Mouse (Mus musculus) forelimb bud, embryonic 11.5 days (tissue): ENCODE results near the gene Tshz2.

Experiments used
- DNase-seq: peaks from one replicate; pipeline ENCODE4 v3.0.0-alpha.2; 2012; ENCODE audit warnings: low read depth, low spot score

Tshz2 gene

GRCm38 (mm10) chr2:169869468-169869867 is 236.7 kb downstream of the Tshz2 start:
- DNase-seq, result no peak

DNA sequence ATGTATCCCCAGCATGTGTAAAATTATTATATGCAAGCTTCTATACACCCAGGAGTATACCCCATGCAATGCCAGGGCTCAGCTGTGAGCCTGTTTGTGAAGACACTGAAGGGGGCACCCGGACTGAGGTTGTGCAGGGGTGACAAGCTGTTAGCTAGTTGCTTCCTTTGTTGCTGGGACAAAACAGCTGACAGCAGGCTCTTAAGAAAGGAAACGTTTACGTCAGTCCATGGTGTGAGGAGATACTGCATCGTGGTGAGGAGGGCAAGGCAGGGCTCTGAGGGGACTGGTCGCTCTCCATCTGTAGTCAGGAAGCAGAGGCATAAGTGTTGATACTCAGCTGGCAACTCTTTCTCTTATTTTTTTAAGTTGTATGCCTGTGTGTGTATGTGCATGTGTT is 237.7 kb downstream of the Tshz2 start:
- DNase-seq, result no peak

DNA sequence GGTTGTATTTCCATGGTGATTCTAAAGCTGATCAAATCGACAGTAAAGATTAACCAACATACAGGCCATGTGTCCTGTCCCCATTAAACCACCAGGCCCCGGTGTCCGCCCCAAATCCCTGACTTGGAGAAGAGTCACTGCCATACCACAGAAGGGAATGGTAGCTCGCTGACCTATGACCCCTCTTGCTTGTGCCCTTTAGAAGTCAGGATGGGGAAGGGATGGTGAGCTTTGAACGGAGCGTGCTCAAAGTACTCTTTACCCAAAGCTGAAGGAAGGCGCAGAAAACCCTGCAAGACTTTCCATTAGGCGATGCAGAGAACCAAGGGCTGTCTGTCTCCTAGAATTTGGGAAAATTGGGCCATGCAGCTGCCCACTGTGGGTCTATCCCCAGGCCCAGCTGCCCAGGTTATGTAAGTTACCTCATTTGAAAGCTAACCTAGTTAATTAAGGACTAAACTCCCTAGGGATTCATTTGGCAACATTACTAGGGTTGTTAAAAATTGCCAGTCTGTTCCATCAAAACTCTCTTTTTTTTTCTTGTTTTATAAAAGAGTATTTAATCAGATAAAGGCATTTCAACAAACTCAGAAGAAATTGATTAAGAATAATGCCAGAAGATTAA is 238.7 kb downstream of the Tshz2 start:
- DNase-seq, result no peak

- no peak for DNase-seq
Observed at GRCm38 (mm10) chr2:169873442-169873841, 240.6 kb downstream of the Tshz2 start.

DNA sequence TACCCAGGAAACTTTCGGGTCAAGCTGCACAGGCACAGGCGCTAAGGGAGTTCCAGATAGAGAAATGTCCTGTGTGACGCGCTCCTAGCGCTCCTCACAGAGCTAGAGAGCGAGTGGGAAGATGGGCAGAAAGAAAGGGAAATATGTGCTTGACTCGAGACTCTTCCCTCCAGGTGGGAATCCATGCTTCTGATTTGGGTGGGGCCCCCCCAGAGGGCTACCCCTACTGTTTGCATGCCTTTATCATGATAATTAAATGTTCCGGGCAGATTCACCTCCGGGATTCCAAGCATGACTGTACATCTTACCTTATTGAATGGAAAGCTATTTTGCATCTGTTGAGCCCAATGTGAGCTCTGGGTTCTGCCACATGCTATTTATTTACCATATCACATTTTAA is 255.1 kb downstream of the Tshz2 start:
- no peak for DNase-seq

GRCm38 (mm10) chr2:169892441-169893038 is 259.7 kb downstream of the Tshz2 start:
- no peak for DNase-seq

DNA sequence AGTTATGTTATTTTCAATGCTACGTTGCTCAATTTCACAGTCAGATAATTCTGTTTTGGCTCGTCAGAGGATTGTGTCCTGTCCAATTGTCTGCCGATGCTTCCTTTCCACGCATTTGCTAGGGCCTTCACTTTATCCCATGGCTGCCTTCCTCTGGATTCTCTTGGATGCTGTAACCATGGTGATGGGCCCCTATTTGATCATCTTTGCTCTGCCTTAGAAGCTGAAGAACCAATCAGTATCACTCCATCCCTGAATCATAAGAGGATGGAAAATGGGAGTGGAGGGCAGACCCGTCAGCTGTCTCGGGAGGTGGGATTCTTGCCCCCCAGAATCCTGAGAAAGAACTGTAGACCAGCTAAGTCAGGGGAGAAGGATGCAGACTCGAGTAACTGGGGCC is 270.1 kb downstream of the Tshz2 start:
- DNase-seq, result no peak

DNA sequence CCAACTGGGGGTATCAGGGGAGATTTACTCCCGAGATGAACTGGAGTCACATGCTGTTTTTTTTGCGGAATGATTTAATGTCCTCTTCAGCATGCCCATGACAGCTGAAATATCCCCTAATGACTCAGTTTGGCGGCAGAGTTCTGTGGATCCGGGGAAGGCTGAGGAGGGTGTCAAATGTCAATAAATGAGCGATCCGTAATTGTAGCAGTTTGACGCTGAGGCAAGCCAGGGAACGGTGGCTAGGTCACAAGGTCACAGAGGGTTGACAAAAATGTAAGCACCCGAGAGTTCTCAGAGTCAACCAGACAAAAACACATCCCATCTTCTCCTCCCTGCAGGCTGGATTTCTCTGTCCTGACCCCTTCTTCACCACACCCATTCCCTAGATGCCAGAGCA is 273.6 kb downstream of the Tshz2 start:
- DNase-seq, result peak; percentile 48

- no peak for DNase-seq
Observed at GRCm38 (mm10) chr2:169907979-169908378, 275.2 kb downstream of the Tshz2 start.

DNA sequence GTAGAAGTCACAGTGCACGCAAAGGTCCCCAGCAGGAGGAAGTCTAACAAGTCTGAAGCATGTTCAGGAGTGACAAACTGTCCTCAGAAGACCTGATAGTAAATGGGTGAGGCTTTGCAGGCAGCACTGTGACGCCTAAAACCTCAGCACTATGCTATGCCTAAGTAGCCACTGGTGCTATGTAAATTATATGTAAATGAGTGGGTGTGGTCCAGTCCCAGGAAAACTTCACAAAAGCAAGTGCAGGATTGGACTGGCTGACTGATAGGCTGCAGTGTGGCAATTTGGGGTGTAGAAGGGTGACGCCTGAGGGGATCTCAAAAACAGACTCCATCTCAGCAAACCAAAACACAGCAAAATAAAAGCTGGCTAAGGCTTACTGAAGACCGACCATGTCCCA is 277.8 kb downstream of the Tshz2 start:
- no peak for DNase-seq

DNA sequence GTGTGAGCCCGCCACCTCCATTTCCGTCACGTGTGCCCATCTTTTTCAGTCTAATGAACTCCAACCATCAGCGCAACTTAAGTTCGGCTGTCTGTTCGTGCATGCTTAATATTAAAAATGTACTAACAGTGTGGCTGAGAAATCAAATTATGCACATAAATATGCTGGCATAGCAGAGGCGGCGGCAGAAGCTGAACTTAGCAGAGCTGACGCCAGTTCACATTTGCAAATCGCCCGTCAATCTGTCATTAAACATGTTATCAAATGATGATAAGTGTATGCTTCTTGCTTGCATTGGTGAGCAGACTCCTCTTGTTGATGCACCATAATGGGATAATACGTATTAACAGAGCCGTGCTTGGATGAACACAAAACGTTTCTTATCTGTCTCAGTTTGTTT is 280.0 kb downstream of the Tshz2 start:
- no peak for DNase-seq

- no peak for DNase-seq
Observed at GRCm38 (mm10) chr2:169914903-169915302, 282.1 kb downstream of the Tshz2 start.

DNA sequence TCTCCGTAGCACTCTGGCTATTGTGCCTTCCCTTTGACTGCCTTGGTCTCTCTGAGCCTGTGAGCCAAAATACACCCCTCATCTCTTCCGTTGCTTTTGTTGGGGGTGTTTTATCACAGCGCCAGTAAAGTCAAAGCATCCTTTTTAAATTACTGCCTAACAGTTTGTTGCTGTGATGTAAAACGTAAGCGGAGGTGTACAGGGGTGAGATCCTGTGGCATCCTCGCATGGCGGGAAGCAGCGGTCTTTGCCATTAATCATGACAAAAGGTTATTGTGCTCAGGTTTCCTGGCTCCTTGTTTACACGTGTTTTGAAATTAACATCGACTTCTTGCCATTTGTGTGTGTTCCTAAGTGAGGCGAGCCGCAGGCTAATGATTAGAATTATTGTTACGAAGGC is 282.5 kb downstream of the Tshz2 start:
- no peak for DNase-seq

DNA sequence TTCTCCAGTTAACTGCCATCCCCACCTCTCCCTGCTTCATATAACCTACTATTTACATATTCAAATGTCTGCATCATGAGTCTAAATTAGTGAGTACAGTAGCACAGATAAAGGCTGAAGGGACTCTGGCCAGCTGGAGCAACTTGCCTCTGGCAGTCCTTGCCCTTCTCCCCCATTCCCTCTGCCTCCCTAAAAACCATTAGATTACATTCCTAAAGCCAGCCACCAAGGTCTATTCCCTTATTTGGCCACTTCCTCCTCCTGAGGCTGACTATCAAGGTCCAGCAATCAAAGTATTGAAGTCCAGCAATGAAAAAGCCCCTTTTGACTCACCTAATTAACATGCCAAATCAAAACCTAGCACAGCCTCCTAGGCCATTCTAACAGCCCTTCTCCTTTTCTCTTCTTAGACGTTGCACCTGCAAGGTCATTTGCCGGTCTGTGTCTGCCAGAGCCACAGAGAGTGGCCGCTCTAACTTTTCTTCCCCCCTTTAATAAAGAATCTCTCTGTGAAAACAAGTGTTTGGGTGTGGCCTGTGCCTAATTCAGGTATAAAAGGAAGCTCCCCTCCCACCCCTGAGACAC is 286.4 kb downstream of the Tshz2 start:
- DNase-seq, result no peak

DNA sequence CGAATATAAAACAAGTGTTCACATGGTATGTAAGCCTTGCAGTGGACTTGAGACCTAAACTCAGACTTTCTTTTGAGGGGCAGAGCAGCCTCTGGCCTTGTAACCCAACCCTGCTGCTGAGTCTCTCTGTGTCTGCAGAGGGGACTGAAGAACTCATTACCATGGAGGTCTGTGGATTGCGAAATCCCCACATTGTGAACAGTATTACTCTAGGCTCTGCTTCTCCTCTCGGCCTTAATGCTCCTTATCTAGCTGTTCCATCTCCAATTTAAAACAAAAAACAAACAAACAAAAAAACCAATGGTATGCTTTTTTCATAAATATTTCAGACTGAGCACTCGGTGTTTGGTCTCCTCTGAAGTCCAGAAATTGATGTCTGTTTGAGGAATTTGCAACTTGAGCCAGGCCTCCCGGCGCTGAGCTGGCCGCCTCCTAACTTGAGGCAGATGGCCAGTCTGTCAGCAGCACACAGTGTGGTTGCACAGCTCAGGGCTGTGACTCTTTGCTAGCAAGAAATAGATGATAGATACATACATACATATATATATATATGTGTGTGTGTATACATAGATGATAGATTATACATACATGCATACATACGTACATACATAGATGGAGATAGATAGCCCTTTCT is 291.5 kb downstream of the Tshz2 start:
- no peak for DNase-seq

GRCm38 (mm10) chr2:169925466-169925865 is 292.7 kb downstream of the Tshz2 start:
- DNase-seq, result no peak

DNA sequence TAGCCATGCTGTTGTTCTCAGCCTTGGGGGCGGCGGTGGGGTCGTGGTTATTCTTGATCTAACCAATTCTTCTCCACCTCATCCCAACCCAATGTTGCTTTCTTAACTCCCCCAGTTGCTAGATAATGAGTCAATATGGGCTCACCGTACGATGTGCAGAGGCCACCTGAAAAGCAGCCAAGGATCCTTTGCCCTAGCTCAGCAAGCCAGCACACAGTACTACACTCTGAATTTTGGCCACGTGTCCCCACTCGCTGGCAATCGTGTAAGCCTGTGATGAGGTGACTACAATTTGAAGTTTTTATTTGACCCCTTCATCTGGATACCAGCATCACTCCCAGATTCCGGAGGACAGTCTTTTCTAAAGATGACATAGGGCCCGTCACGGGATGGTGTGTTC is 293.2 kb downstream of the Tshz2 start:
- no peak for DNase-seq

GRCm38 (mm10) chr2:169927401-169927800 is 294.6 kb downstream of the Tshz2 start:
- no peak for DNase-seq

GRCm38 (mm10) chr2:169928447-169929120 is 295.8 kb downstream of the Tshz2 start:
- no peak for DNase-seq

DNA sequence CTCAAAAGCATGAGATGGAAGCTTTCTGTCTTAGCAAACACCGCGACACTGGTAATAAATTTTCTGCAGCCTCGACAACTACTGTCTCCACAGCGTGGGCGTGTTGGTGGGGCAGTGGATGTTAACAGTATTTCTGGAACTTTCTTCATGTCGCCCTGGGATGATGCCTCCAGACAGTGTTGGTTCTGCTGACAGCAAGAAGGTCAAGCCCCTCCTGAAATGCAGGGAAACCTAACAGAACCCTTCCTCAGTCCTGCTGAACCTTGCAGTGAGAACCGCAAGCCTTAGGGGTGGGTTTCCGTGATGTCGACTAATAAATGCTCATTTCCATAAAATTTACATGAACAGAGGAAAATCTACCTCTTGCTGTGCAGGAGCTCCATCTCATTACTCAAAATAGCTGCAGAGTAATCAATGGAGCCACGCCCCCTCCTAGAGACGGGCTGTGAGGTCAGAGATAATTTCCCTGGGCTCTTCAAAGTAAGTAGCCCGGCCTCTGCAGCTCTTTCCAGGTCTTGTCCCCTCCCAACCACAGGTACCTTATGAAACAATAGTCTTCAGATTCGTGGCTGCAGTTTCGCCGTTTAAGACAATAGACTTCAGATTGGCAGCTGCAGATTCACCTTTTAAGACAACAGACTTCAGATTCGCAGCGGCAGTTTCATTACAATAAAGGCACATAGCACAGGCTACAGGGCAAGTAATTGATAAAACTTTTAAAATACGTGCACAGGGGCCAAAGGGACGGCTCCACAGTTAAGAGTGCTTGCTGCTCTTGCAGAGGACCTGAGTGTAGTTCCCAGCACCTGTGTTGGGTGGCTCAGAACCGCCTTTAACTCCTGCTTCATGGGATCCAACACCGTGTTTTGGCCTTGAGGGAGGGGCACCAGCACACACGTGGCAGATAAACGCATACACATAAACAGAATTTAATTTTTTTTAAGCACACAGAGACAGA is 297.0 kb downstream of the Tshz2 start:
- DNase-seq, result peak; percentile 77

GRCm38 (mm10) chr2:169935642-169936041 is 302.8 kb downstream of the Tshz2 start:
- DNase-seq, result peak; percentile 38
